Mouse (Mus musculus) lung, adult 2 months (tissue): ENCODE data around the gene Plekhg6.

Source experiments
- CTCF ChIP-seq: fragments of 200-500 bp; IDR thresholded peaks from 2 replicates; pipeline ENCODE4 v1.5.1; 2011; ENCODE audit warnings: mild to moderate bottlenecking, low read length, control low read depth; ENCODE audit not compliant: insufficient read depth
- POLR2A ChIP-seq: fragments of 200-500 bp; IDR thresholded peaks from 2 replicates; pipeline ENCODE4 v1.6.1; 2011; ENCODE audit warnings: low read depth, mild to moderate bottlenecking, control low read depth, low read length, borderline replicate concordance; ENCODE audit errors: extremely low read depth

DNA sequence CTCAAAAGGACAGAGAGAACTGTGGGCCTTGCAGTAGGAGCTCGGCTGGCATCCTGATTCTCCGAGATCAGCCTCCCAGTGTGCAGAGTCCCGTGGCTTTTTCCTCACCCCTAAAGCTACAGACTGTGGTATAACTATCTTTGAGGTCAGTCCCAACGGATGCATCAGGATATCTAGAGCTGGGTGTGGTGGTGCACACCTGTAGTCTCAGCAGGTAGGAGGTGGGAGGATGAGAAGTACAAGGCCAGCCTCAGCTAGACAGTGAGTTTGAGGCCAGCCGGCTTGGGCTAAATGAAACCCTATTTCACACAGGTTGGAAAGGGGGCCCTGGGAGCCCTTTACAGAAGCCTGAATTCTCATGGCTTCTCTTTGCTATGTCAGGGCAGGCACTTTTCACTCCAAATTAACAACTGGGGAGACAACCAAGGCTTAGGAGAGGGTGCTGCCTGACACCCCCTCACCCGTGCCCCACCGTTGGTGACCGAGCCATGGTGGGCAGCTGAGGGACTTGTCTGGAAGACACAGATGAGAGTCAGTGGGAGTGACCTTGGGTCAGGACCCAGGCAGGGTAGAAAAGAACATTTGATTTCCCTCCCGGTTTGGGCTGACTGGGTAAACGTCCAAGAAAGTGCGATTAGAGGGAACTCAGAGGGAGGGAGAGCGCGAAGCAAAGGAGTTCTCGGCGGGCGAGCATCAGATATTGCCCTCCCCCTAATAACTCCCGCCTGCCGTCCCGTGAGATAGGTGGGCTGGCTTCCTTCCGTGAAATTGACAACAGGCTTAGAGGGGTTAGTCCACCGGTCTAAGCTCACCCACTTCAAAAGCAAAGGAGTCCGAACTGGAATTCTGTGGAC is 31.6 kb downstream of the Plekhg6 start, which contains the start of gene Tnfrsf1a:
- TF ChIP-seq CTCF = no peak
- TF ChIP-seq POLR2A = no peak
